Mouse (Mus musculus): ENCODE data around the gene Dhx9. TPM values are rescaled to one million over a fixed set of nuclear protein-coding genes. Genes with fewer than 3 reads are reported as not detected.

Gene Dhx9
- 59.7 and 65.9 TPM in 2 replicates for polyA plus RNA-seq (2012; rRNA removed)

DNA sequence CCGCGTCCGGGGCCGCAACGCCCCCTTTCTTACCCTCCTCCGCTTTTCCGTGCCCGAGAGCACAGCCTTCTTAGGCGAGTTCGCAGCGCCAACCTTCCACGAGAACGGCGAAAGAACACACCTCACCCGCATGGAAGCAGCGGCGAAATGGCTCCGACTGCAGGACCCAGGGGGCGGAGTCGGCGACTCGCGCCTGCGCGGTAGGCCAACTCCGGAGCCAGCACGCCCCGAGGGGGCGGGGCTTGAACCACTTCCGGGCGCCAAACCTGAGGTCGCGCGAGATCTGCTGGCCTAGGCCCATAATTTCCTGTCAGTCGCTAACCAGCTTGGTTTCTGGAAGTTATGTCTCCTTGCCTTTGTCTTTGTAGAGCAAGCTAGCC lies at the start of gene Dhx9:
TSS of gene Dhx9 (minus strand) at position 161 of the 380 bp plus-strand sequence.

DNA sequence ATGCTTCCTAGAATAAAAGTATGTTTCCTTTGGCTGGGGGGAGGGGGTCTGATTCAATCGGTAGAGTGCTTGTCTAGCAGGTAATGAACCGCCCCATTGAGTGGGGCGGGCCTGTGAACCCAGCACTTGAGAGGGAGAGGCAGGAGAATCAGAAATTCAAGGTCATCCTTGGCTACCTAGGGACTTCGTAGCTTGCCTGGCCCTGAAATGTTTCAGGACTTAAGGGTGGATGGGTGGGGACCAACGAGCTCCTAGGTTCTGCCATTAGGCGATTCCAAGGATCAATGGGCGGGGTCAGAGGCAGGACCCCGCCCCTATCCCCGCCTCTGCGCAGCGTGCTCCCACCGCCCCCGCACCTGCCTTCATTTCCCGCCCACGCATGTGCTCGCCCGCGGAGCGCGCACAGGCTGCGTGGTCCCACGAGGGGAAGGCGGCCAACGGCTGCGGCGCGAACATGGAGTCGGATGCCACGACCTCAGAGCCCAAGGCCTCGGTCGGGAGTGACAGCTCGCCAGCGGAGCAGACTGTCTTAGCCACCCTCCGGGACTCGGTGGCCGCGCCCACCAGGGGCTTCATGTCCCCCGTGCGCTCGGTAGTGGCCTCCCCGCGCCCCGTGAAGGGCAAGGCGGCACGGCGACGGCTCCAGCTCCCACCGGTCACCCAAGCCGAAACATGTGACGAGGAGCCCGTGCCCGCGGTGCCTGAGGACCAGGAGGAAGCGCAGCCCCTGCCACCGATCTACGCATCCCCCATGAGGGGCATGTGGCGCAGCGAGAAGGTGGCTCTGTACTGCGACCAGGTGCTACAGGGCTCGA lies 62.5 kb downstream of the Dhx9 start, which contains the start of gene Shcbp1l:
TSS of gene Shcbp1l (plus strand) at position 393 of the 815 bp plus-strand sequence.

Other genes with a start within 250 kb of the Dhx9 start
- gene Lamc1, start 154.9 kb downstream of the Dhx9 start, polyA plus RNA-seq (2012; rRNA removed), result 10.7 and 10.8 TPM in 2 replicates
- 0.21 and 0.41 TPM in 2 replicates for gene Shcbp1l, start 62.5 kb downstream of the Dhx9 start, polyA plus RNA-seq (2012; rRNA removed)
- 3.0 and 3.6 TPM in 2 replicates for gene Npl, start 62.4 kb upstream of the Dhx9 start, polyA plus RNA-seq (2012; rRNA removed)
- gene Rgs8, start 165.4 kb upstream of the Dhx9 start, polyA plus RNA-seq (2012; rRNA removed), result 0.01 and 0.02 TPM in 2 replicates

All from liver, embryonic 14 days (tissue).